Mouse (Mus musculus) megakaryocyte, adult 5-6 weeks (primary cell): Measurements from ENCODE around the gene Gm17175. TPM values are rescaled to one million over a fixed set of nuclear protein-coding genes. Genes with fewer than 3 reads are reported as not detected.
"Not testable (repeated sequence)": the region's sequence is repeated elsewhere in the genome, so short reads cannot be mapped to it uniquely, and the experiment has no call there.

Experiments
- ATAC-seq: 2 replicates; pipeline ENCODE4 v1.8.0; 2016; ENCODE audit warnings: mild to moderate bottlenecking, inconsistent platforms; ENCODE audit not compliant: poor library complexity, severe bottlenecking
- total RNA-seq, 2 experiments: library from RNA; stranded (forward) in 1 of 2; stranded (reverse) in 1 of 2; fragments of 153-499, 151-499 nt in 1 of 2; fragments of 221-1000, 200-1000 nt in 1 of 2; gene quantifications; 2 replicates each; pipeline versions ENCODE4 v1.2.3 to v1.2.4; 2015 to 2017

The Gm17175 gene
- not detected in 2 replicates for total RNA-seq (2015)
- not detected in 2 replicates for total RNA-seq (2017)

DNA sequence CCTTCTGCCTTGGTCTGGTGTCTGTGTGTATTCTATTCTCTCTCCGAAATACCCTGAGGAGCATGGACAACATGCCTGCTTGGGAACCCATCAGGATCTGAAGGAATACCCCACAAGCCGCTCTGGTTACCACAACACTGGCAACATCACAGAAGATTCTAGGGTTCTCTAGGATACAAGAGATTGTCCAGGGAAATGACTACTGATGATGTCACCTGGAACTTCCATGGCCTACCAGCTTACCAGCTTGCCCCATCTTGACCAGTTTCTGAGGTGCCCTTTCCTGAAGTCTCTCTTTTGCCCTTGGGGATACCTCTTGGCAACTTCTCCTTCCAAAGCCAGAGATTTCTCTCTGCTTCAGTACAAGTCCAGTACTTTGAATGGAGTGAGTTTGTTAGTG is at the start of gene Gm17175:
Gene Gm17175, minus strand, starts transcription at position 101 of the 400 bp plus-strand sequence.
- not testable (repeated sequence) for ATAC-seq

DNA sequence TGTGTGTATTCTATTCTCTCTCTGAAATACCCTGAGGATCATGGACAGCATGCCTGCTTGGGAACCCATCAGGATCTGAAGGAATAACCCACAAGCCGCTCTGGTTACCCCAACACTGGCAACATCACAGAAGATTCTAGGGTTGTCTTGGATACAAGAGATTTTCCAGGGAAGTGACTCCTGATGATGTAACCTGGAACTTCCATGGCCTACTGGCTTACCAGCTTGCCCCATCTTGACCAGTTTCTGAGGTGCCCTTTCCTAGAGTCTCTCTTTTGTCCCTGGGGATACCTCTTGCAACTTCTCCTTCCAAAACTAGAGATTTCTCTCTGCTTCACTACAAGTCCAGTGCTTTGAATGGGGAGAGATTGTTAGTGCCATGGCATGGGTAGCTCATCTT is 37.3 kb upstream of the Gm17175 start, which contains the start of gene Gm17078:
Gene Gm17078, minus strand, starts transcription at position 101 of the 400 bp plus-strand sequence.
- ATAC-seq, result no peak

GRCm38 (mm10) chr14:51592039-51592438 is 18.2 kb upstream of the Gm17175 start, which contains the start of gene Gm17174:
Gene Gm17174, minus strand, starts transcription at chr14:51592139.
- ATAC-seq, result not testable (repeated sequence)

GRCm38 (mm10) chr14:51552490-51552889 is 21.4 kb downstream of the Gm17175 start, which contains the start of gene Gm5622:
Gene Gm5622, plus strand, starts transcription at chr14:51552790.
- no peak for ATAC-seq

Other genes starting within 250 kb of the Gm17175 start
- not detected in 2 replicates for gene Gm7247, start 212.3 kb downstream of the Gm17175 start, total RNA-seq (2015)
- gene Gm7247, start 212.3 kb downstream of the Gm17175 start, total RNA-seq (2017), result not detected in 2 replicates
- gene Vmn2r88, start 163.2 kb downstream of the Gm17175 start, total RNA-seq (2015), result not detected in 2 replicates
- gene Vmn2r88, start 163.2 kb downstream of the Gm17175 start, total RNA-seq (2017), result not detected in 2 replicates
- gene Vmn2r89, start 122.2 kb downstream of the Gm17175 start, total RNA-seq (2015), result not detected in 2 replicates
- not detected in 2 replicates for gene Vmn2r89, start 122.2 kb downstream of the Gm17175 start, total RNA-seq (2017)
- gene Gm5622, start 21.3 kb downstream of the Gm17175 start, total RNA-seq (2015), result not detected in 2 replicates
- not detected in 2 replicates for gene Gm5622, start 21.3 kb downstream of the Gm17175 start, total RNA-seq (2017)
- not detected in 2 replicates for gene Gm17174, start 18.1 kb upstream of the Gm17175 start, total RNA-seq (2015)
- not detected in 2 replicates for gene Gm17174, start 18.1 kb upstream of the Gm17175 start, total RNA-seq (2017)
- not detected in 2 replicates for gene Gm17078, start 37.2 kb upstream of the Gm17175 start, total RNA-seq (2015)
- gene Gm17078, start 37.2 kb upstream of the Gm17175 start, total RNA-seq (2017), result not detected in 2 replicates
- not detected in 2 replicates for gene Gm4181, start 61.6 kb upstream of the Gm17175 start, total RNA-seq (2015)
- not detected in 2 replicates for gene Gm4181, start 61.6 kb upstream of the Gm17175 start, total RNA-seq (2017)
- not detected in 2 replicates for gene Gm17079, start 121.4 kb upstream of the Gm17175 start, total RNA-seq (2015)
- gene Gm17079, start 121.4 kb upstream of the Gm17175 start, total RNA-seq (2017), result not detected in 2 replicates
- not detected in 2 replicates for gene Gm5800, start 143.1 kb upstream of the Gm17175 start, total RNA-seq (2015)
- gene Gm5800, start 143.1 kb upstream of the Gm17175 start, total RNA-seq (2017), result not detected in 2 replicates
- not detected in 2 replicates for gene Ang4, start 199.5 kb upstream of the Gm17175 start, total RNA-seq (2015)
- gene Ang4, start 199.5 kb upstream of the Gm17175 start, total RNA-seq (2017), result not detected in 2 replicates
- not detected in 2 replicates for gene AY358078, start 226.0 kb upstream of the Gm17175 start, total RNA-seq (2015)
- gene AY358078, start 226.0 kb upstream of the Gm17175 start, total RNA-seq (2017), result not detected in 2 replicates